Mouse (Mus musculus): ENCODE results near the gene Inpp5d. TPM values are rescaled to one million over a fixed set of nuclear protein-coding genes. Genes with fewer than 3 reads are reported as not detected.
"Not testable (repeated sequence)": the region's sequence is repeated elsewhere in the genome, so short reads cannot be mapped to it uniquely, and the experiment has no call there.

Gene Inpp5d
- polyA plus RNA-seq, 1 experiment from 2014 or later: 1.9 TPM

DNA sequence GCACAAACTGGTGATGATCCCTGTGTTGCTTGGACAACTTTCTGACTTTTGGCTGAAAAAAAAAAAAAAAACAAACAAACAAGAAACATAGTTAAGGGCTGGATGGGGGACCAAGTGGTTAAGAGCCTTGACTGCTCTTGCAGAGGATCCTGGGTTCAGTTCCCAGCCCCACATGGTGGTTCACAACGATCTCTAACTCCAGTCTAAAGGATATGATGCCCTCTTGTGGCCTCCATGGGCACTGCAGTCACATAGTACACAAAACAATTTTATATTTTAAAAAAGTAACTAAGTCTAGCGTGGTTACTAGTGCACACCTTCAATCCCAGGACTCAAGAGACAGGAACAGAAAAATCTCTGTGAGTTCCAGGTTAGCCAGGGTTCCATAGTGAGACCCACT is 43.9 kb downstream of the Inpp5d start:
- Histone ChIP-seq H3K4me2 (replicated peaks) (no peak overlapping the region), H3K27ac (no peak overlapping the region)
- ATAC-seq: no peak

DNA sequence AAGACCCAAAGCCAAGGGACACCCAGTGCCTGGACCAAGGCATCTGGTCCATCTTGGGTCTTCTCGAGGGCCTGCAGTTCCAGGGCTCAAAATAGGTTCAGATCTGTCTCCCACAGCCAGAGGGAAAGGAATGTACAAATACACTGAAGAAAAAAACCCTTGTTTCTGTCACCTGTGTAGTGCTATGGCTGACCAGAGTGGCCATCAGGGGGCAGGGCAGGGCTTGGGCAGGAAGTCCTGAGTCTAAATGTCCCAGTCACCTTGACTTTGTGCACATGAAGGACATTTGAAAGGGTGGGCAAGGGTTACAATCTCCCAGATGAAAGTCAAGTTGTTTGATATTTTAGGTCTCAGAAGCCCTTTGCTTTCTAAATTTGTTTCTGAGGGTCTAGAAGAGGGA is 46.9 kb downstream of the Inpp5d start:
- Histone ChIP-seq H3K9me3 (peaks cover 4% of the 10 kb centered on the region; the same call in 1 of the 2 replicates), H3K4me2 (replicated peaks) (no peak overlapping the region), H3K27me3 (no peaks in the 10 kb centered on the region), H3K4me3 (replicated peaks) (no peak overlapping the region), H3K36me3 (no peaks in the 10 kb centered on the region), H3K9ac (replicated peaks) (no peak overlapping the region), H3K27ac (no peak overlapping the region), H3K4me1 (replicated peaks) (no peaks in the 10 kb centered on the region)
- 69% methylated on average over 1 of the region's 1 CpGs for WGBS
- no peak for ATAC-seq

More for the DNA sequence above, 43.9 kb downstream of the Inpp5d start:
- Histone ChIP-seq H3K9ac (replicated peaks) (no peak overlapping the region), H3K4me1 (replicated peaks) (no peaks in the 10 kb centered on the region), H3K36me3 (no peaks in the 10 kb centered on the region), H3K4me3 (replicated peaks) (no peak overlapping the region), H3K9me3 (peaks cover 4% of the 10 kb centered on the region; the same call in 1 of the 2 replicates), H3K27me3 (no peaks in the 10 kb centered on the region)
- 70% methylated on average over 2 of the region's 2 CpGs for WGBS

DNA sequence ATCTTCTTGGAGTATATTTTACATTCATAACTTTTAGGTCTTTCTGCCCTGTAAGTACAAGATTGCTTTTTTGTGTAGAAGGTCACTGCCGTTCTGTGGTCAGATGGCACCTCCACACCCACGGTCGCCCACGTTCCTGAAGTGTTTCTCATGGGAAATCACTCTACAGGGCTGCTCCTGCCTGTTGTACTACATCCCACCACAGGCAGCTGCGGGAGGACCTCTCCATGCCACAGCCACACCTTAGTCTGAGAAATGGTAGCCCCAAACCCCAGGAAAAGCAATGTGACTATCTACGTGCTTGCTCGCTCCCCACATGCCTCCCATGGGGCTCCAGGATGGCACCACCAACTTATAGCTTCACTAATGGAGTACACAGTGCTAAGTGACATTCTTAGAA is 48.2 kb downstream of the Inpp5d start:
- no peaks in the 10 kb centered on the region for H3K4me1 ChIP-seq (replicated peaks)
- H3K4me2 ChIP-seq (replicated peaks): no peak overlapping the region
- H3K36me3 ChIP-seq: no peaks in the 10 kb centered on the region
- H3K27me3 ChIP-seq: no peaks in the 10 kb centered on the region
- 91% methylated on average over 7 of the region's 7 CpGs for WGBS
- H3K4me3 ChIP-seq (replicated peaks): no peak overlapping the region
- H3K27ac ChIP-seq: no peak overlapping the region
- no peak for ATAC-seq
- peaks cover 4% of the 10 kb centered on the region; the same call in 1 of the 2 replicates for H3K9me3 ChIP-seq
- H3K9ac ChIP-seq (replicated peaks): no peak overlapping the region

DNA sequence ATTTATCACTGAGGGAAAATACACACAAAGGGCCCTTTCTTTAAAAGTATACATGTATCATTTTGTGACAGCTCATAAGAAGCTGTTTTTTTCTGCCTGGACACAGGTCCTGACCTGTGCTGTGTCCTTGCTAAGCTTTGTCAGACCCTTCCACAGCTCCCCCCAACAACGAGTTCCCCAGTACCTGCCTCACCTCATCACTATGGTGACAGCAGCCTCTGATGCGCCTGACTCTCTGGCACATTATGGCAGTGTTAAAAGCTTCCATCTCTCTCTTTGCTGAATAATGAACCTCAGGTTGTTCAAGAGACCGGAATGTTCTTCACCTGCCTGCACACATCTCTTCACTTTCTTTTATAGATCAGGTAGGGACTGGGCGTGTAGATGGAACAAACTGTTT is 51.4 kb downstream of the Inpp5d start:
- no peaks in the 10 kb centered on the region for H3K4me1 ChIP-seq (replicated peaks)
- ATAC-seq: no peak
- H3K9me3 ChIP-seq: no peaks in the 10 kb centered on the region
- H3K4me2 ChIP-seq (replicated peaks): no peak overlapping the region
- WGBS: 72% methylated on average over 4 of the region's 4 CpGs
- H3K27ac ChIP-seq: no peak overlapping the region
- no peaks in the 10 kb centered on the region for H3K27me3 ChIP-seq
- H3K9ac ChIP-seq (replicated peaks): no peak overlapping the region
- no peak overlapping the region for H3K4me3 ChIP-seq (replicated peaks)
- H3K36me3 ChIP-seq: no peaks in the 10 kb centered on the region

DNA sequence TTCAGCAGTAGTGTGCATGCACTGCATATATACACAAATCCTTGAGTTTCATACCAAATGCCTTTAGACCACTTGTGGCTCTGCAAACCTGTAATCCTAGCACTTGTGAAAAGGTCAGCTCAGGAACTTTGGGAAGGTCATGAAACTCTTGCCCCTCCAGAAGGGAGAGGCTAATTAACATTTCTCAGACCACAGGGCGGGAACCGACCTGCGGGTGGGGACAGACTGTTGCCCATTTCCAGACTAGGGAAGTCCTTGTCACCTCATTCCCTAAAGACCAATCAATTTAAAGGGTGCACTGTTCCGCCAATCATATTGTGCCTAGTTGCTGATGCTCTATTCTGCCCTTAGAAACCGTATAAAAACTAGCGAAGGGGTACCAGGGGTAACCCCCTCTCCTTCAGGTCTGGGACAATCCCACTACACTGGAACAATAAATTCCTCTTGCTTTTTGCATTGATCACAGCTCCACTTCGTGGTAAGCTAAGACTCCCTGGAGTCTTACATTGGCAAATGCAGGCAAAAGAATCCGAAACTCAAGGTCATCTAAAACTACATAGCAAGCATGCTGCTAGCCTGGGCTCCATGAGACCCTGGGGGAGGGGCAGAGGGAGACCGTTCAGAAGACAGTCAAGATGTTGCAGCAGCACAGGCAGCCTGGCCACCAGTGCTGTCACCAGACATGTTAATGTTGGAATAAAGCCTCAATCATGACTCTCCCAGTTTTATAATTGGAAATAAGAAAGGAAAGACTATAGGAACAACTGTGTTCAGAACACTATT is 53.9 kb downstream of the Inpp5d start:
- no peaks in the 10 kb centered on the region for H3K4me1 ChIP-seq (replicated peaks)
- H3K9ac ChIP-seq (replicated peaks): no peak overlapping the region
- no peak overlapping the region for H3K27ac ChIP-seq
- no peaks in the 10 kb centered on the region for H3K9me3 ChIP-seq
- no peaks in the 10 kb centered on the region for H3K27me3 ChIP-seq
- no peak overlapping the region for H3K4me2 ChIP-seq (replicated peaks)
- WGBS: 81% methylated on average over 9 of the region's 9 CpGs
- ATAC-seq: no peak
- H3K4me3 ChIP-seq (replicated peaks): no peak overlapping the region
- no peaks in the 10 kb centered on the region for H3K36me3 ChIP-seq

DNA sequence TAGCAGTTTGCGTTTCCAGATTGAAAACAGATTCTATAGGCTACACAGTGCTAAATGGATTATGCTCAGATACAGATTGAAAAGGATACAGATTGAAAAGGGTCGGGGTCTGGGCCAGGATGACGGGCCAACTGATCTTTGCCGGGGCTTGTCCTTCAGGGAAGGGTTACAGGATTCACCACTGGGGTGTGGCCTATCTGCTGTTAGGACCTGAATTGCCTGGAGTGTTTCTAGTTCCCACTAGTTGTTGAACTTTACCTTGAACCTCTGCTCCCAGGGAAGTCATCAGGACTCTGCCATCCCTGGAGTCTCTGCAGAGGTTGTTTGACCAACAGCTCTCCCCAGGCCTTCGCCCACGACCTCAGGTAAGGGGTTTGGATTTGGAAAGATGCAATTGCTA is 55.9 kb downstream of the Inpp5d start:
- H3K4me2 ChIP-seq (replicated peaks): no peak overlapping the region
- WGBS: 84% methylated on average over 6 of the region's 6 CpGs
- no peaks in the 10 kb centered on the region for H3K27me3 ChIP-seq
- no peak for ATAC-seq
- no peak overlapping the region for H3K9ac ChIP-seq (replicated peaks)
- H3K4me1 ChIP-seq (replicated peaks): no peaks in the 10 kb centered on the region
- H3K9me3 ChIP-seq: no peaks in the 10 kb centered on the region
- no peak overlapping the region for H3K27ac ChIP-seq
- no peaks in the 10 kb centered on the region for H3K36me3 ChIP-seq
- H3K4me3 ChIP-seq (replicated peaks): no peak overlapping the region

DNA sequence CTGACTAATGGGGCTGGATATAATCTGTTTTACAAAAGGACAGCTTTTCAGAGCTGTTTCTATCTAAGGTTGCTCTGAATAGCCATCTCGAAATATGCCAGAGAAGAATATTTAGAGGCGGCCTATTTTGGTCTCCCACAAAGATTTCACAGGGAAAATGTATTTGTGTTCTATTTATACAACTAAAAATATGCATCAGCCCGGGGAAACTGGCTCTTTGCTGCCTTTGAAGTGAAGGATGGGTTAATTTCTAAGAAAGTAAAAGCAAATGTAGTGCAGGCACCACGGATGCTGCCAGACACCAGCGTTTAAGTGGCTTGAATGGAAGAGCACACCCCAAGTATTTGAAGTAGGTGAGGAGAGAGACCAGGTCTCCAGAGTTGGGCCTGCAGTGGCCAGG is 59.0 kb downstream of the Inpp5d start:
- no peaks in the 10 kb centered on the region for H3K27me3 ChIP-seq
- no peak for ATAC-seq
- no peak overlapping the region for H3K27ac ChIP-seq
- H3K9me3 ChIP-seq: 0 out of 2 replicates have a peak, but pooled peaks cover 5% of the 10 kb centered on the region
- H3K4me1 ChIP-seq (replicated peaks): no peaks in the 10 kb centered on the region
- WGBS: 85% methylated on average over 5 of the region's 5 CpGs
- no peak overlapping the region for H3K9ac ChIP-seq (replicated peaks)
- no peak overlapping the region for H3K4me3 ChIP-seq (replicated peaks)
- H3K4me2 ChIP-seq (replicated peaks): no peak overlapping the region
- no peaks in the 10 kb centered on the region for H3K36me3 ChIP-seq

DNA sequence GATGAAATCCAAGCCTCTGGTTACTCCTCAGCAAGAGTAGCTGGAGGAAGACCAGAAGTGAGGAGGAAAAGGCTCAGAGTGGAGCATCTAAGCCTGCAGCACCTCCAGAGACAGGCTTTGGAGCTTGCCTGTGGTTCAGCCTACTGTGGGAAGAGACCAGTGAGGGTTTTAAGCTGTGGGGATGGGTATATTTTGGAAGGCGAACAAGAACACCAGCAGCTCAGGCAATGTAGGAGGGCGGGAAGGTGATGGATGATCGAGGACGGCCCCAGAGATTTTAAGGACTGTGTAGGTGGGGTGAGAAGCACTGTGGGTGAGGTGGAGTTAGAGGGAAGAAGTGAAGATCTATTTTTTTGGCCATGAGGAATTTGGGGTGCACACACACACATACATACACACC is 60.8 kb downstream of the Inpp5d start:
- WGBS: 94% methylated on average over 4 of the region's 4 CpGs

DNA sequence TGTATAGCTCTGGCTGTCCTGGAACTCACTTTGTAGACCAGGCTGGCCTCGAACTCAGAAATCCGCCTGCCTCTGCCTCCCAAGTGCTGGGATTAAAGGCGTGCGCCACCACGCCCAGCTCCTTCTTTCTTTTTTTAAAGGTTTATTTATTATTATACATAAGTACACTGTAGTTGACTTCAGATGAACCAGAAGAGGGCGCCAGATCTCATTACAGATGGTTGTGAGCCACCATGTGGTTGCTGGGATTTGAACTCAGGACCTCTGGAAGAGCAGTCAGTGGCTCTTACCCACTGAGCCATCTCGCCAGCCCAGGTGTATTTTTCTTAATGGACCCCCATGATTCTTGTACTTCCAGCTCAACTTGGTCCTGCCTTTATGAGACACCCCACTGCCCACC is 62.4 kb downstream of the Inpp5d start:
- not testable (repeated sequence) for H3K9ac ChIP-seq (replicated peaks); ATAC-seq; H3K9me3 ChIP-seq; H3K36me3 ChIP-seq; H3K27ac ChIP-seq; H3K4me2 ChIP-seq (replicated peaks); H3K4me1 ChIP-seq (replicated peaks); H3K27me3 ChIP-seq; H3K4me3 ChIP-seq (replicated peaks)
- 86% methylated on average over 7 of the region's 7 CpGs for WGBS

More for the DNA sequence above, 60.8 kb downstream of the Inpp5d start:
- Histone ChIP-seq H3K4me2 (replicated peaks) (no peak overlapping the region), H3K9me3 (0 out of 2 replicates have a peak, but pooled peaks cover 7% of the 10 kb centered on the region), H3K4me1 (replicated peaks) (no peaks in the 10 kb centered on the region), H3K27me3 (no peaks in the 10 kb centered on the region), H3K36me3 (no peaks in the 10 kb centered on the region), H3K4me3 (replicated peaks) (no peak overlapping the region), H3K9ac (replicated peaks) (no peak overlapping the region), H3K27ac (no peak overlapping the region)
- ATAC-seq: no peak

DNA sequence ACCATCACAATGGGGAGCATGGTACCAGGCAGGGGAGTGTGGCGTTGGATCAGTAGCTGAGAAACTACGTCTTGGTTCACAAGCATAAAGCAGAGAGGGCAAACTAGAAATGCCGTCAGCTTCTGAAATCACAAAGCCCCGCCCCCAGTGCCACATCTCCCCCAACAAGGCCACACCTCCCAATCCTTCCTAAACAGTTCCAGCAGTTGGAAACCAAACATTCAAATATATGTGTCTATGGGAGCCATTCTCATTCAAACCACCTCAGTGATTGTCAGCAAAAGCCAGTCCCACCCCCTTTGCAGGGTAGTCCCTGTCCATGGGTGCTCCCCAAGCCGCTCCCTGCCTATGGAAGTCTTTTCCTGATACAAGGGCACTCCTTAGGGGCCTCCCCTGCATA is 64.0 kb downstream of the Inpp5d start:
- Histone ChIP-seq H3K36me3 (no peaks in the 10 kb centered on the region), H3K4me2 (replicated peaks) (no peak overlapping the region), H3K9ac (replicated peaks) (no peak overlapping the region), H3K9me3 (0 out of 2 replicates have a peak, but pooled peaks cover 7% of the 10 kb centered on the region), H3K4me3 (replicated peaks) (no peak overlapping the region), H3K4me1 (replicated peaks) (no peaks in the 10 kb centered on the region), H3K27me3 (no peaks in the 10 kb centered on the region), H3K27ac (no peak overlapping the region)
- no peak for ATAC-seq
- 91% methylated on average over 5 of the region's 5 CpGs for WGBS

DNA sequence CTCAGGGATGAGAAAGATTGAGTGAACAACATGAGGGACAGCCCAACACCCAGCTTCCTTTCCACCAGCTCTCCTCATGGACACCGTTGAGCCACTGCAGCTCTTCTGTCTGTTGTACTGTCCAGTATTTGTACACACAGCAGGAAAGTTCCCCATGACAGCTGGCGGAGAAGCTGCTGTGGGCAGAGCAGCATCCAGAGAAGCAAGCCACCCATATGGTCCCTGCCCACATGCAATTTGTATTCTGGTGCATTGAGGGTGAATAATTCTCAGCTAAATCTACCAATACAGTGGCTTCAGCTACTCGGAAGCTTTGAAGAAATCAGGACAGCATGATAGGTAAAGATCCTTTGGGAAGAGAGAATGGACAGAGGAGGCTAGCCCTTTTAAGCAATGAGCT is 64.7 kb downstream of the Inpp5d start:
- H3K9me3 ChIP-seq: 0 out of 2 replicates have a peak, but pooled peaks cover 7% of the 10 kb centered on the region

DNA sequence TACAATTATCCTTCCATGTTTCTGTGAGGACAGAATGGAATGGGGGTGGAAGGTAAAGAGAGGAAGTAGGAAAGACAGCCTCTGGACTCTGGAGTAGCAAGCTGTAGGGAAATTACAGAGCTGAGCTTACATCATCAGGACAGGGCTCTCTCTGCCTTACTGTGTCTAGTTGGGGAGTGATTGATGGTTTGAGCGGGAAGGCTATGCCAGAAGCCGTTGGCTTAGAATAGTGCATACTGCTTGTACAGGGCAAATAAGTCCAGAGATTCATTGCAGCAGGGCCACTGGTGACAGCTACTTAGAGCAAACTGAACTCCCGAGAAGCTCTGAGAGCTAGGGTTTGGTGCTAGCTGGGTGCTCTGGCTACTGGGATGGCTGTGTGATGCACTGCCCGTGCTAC is 66.2 kb downstream of the Inpp5d start:
- Histone ChIP-seq H3K9ac (replicated peaks) (no peak overlapping the region), H3K4me1 (replicated peaks) (no peaks in the 10 kb centered on the region)

More for the DNA sequence above, 64.7 kb downstream of the Inpp5d start:
- H3K4me1 ChIP-seq (replicated peaks): no peaks in the 10 kb centered on the region
- H3K4me3 ChIP-seq (replicated peaks): no peak overlapping the region
- no peak overlapping the region for H3K9ac ChIP-seq (replicated peaks)
- H3K4me2 ChIP-seq (replicated peaks): no peak overlapping the region
- no peak for ATAC-seq
- no peaks in the 10 kb centered on the region for H3K27me3 ChIP-seq
- no peaks in the 10 kb centered on the region for H3K36me3 ChIP-seq
- 84% methylated on average over 3 of the region's 3 CpGs for WGBS
- H3K27ac ChIP-seq: no peak overlapping the region

DNA sequence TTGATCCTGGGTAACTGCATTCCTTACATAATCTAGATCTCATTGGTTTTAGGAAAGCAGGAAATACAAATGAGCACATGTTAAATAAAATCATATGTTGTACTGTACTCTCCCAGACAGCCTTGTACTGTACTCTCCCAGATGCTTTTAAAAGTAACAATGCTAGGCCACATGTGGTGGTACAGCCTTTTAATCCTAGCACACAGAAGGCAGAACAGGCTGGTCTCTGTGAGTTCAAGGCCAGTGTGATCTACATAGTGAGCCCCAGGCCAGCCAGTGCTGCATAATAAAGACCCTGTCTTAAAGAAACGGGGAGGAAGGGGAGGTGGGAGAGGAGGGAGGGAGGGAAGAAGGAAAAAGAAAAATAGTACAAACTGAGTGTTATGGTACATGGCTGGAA is 66.9 kb downstream of the Inpp5d start:
- no peak overlapping the region for H3K4me2 ChIP-seq (replicated peaks)
- no peak for ATAC-seq
- WGBS: 25% methylated on average over 1 of the region's 1 CpGs
- H3K4me3 ChIP-seq (replicated peaks): no peak overlapping the region
- no peaks in the 10 kb centered on the region for H3K4me1 ChIP-seq (replicated peaks)
- H3K36me3 ChIP-seq: no peaks in the 10 kb centered on the region
- H3K9ac ChIP-seq (replicated peaks): no peak overlapping the region
- H3K9me3 ChIP-seq: 0 out of 2 replicates have a peak, but pooled peaks cover 7% of the 10 kb centered on the region
- no peaks in the 10 kb centered on the region for H3K27me3 ChIP-seq
- no peak overlapping the region for H3K27ac ChIP-seq

More for the DNA sequence above, 66.2 kb downstream of the Inpp5d start:
- Histone ChIP-seq H3K4me3 (replicated peaks) (no peak overlapping the region), H3K4me2 (replicated peaks) (no peak overlapping the region), H3K27ac (no peak overlapping the region), H3K27me3 (no peaks in the 10 kb centered on the region), H3K9me3 (0 out of 2 replicates have a peak, but pooled peaks cover 7% of the 10 kb centered on the region), H3K36me3 (no peaks in the 10 kb centered on the region)
- WGBS: 92% methylated on average over 4 of the region's 4 CpGs
- no peak for ATAC-seq

Data from midbrain, embryonic 13.5 days (tissue).